Mouse (Mus musculus) ES-E14 (cell line): Measurements from ENCODE around the gene Zfp57.

Experiments used
- CHD2 ChIP-seq: IDR thresholded peaks from 2 replicates; pipeline ENCODE4 v1.6.1; 2014; ENCODE audit warnings: mild to moderate bottlenecking, low read depth, low read length, inconsistent platforms
- HCFC1 ChIP-seq: IDR thresholded peaks from 2 replicates; pipeline ENCODE4 v1.6.1; 2012; ENCODE audit warnings: low read length, inconsistent platforms, borderline replicate concordance; ENCODE audit not compliant: insufficient read depth
- MAFK ChIP-seq: IDR thresholded peaks from 2 replicates; pipeline ENCODE4 v1.6.1; 2014; ENCODE audit warnings: mild to moderate bottlenecking, low read depth, low read length, inconsistent platforms; ENCODE audit not compliant: insufficient read depth
- ZC3H11A ChIP-seq: IDR thresholded peaks from 2 replicates; pipeline ENCODE4 v1.6.1; 2012; ENCODE audit warnings: low read depth, mild to moderate bottlenecking, inconsistent platforms, low read length, borderline replicate concordance
- ZNF384 ChIP-seq: IDR thresholded peaks from 2 replicates; pipeline ENCODE4 v1.6.1; 2012; ENCODE audit warnings: low read depth, low read length, inconsistent platforms

DNA sequence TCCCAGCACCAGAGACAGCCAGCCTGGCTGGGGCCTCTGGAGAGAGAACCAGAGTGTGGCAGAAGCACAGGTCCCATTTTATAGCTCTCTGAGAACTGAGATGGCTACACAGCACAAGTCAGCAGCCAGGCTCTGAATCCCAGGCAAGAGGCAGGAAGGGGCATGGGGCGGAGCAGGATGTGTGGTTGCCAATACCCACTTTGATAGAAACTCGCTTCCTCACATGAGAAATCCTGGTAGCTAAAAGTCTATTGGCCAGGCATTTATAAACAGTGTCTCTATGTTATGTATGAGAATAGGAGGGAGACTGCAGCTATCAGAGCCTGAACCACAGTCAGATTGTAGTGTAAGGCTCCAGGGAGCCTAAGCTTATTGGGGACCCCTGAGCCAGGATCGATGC, 28.2 kb upstream of the Zfp57 start:
- no peak for TF ChIP-seq HCFC1
- no peak for TF ChIP-seq ZNF384
- TF ChIP-seq MAFK, result no peak
- no peak for TF ChIP-seq CHD2
- TF ChIP-seq ZC3H11A, result no peak
